Mouse (Mus musculus) embryonic fibroblast, embryonic 13.5 days (primary cell): Measurements from ENCODE around the gene Hunk. TPM values are rescaled to one million over a fixed set of nuclear protein-coding genes. Genes with fewer than 3 reads are reported as not detected.

Experiments used
- H3K27ac ChIP-seq: 2 replicates; pipeline ENCODE4 v1.5.1; 2012; ENCODE audit warnings: low read length, control low read depth, inconsistent platforms; ENCODE audit not compliant: insufficient read depth
- H3K4me1 ChIP-seq: 2 replicates; pipeline ENCODE4 v1.6.1; 2011; ENCODE audit warnings: low read length; ENCODE audit not compliant: control insufficient read depth, insufficient read depth
- H3K4me3 ChIP-seq: 2 replicates; pipeline ENCODE4 v1.5.1; 2011; ENCODE audit warnings: mild to moderate bottlenecking, control low read depth, low read length; ENCODE audit not compliant: insufficient read depth
- CTCF ChIP-seq: IDR thresholded peaks from 2 replicates; pipeline ENCODE4 v1.5.1; 2011; ENCODE audit warnings: mild to moderate bottlenecking, control low read depth, low read length, moderate library complexity, borderline replicate concordance; ENCODE audit not compliant: insufficient read depth
- POLR2A ChIP-seq: IDR thresholded peaks from 2 replicates; pipeline ENCODE4 v1.6.1; 2011; ENCODE audit warnings: low read depth, mild to moderate bottlenecking, control low read depth, low read length, moderate library complexity
- polyA plus RNA-seq: library from polyadenylated mRNA; stranded (reverse); fragments of >200 nt; gene quantifications from 2 replicates; pipeline ENCODE4 v1.2.4, GENCODE M21; 2011; ENCODE audit warnings: low read depth; ENCODE audit not compliant: missing spikeins, insufficient read length

The Hunk gene
- polyA plus RNA-seq, 1 experiment: 8.2 TPM

GRCm38 (mm10) chr16:90544175-90544574, 158.4 kb downstream of the Hunk start:
- Histone ChIP-seq H3K27ac (no peak overlapping the region), H3K4me3 (no peak overlapping the region), H3K4me1 (peaks cover 4% of the 10 kb centered on the region; the same call in 1 of the 2 replicates)
- TF ChIP-seq POLR2A: no peak
- no peak for TF ChIP-seq CTCF

- H3K4me1 ChIP-seq: peaks cover 4% of the 10 kb centered on the region; the same call in 1 of the 2 replicates
- TF ChIP-seq CTCF (no peak), POLR2A (no peak)
- H3K27ac ChIP-seq: no peak overlapping the region
- H3K4me3 ChIP-seq: no peak overlapping the region
Measured at GRCm38 (mm10) chr16:90545509-90545908, 159.7 kb downstream of the Hunk start.

- Histone ChIP-seq H3K4me1 (peaks cover 4% of the 10 kb centered on the region; the same call in 1 of the 2 replicates), H3K4me3 (no peak overlapping the region), H3K27ac (no peak overlapping the region)
- TF ChIP-seq CTCF (no peak), POLR2A (no peak)
Measured at GRCm38 (mm10) chr16:90546591-90546990, 160.8 kb downstream of the Hunk start.

- peaks cover 4% of the 10 kb centered on the region; the same call in 1 of the 2 replicates for H3K4me1 ChIP-seq
- H3K4me3 ChIP-seq: no peak overlapping the region
- no peak overlapping the region for H3K27ac ChIP-seq
- TF ChIP-seq CTCF: no peak
- TF ChIP-seq POLR2A: no peak
Measured at GRCm38 (mm10) chr16:90547996-90548395, 162.2 kb downstream of the Hunk start.

Other genes with a start within 250 kb of the Hunk start
- 17.8 and 18.6 TPM in 2 replicates for gene Tiam1, start 242.2 kb upstream of the Hunk start, polyA plus RNA-seq
- gene Sod1, start 165.3 kb upstream of the Hunk start, polyA plus RNA-seq: 370 and 487 TPM in 2 replicates
- 28.6 and 37.4 TPM in 2 replicates for gene Scaf4, start 101.5 kb upstream of the Hunk start, polyA plus RNA-seq